Mouse (Mus musculus): ENCODE measurements around the gene Ctbp2. TPM values are rescaled to one million over a fixed set of nuclear protein-coding genes. Genes with fewer than 3 reads are reported as not detected.

Gene Ctbp2
- polyA plus RNA-seq, 1 experiment from 2014 or later = 157 TPM

- H3K9me3 ChIP-seq (ENCODE audit: control insufficient read depth, low read length) = no peaks in the 10 kb centered on the region
- 76% methylated on average over 8 of the region's 8 CpGs for WGBS
- H3K4me3 ChIP-seq (ENCODE audit: low read length) = no peak overlapping the region
- no peaks in the 10 kb centered on the region for H3K27me3 ChIP-seq (ENCODE audit: control insufficient read depth, insufficient read depth, low read length)
- peak overlapping the region; percentile 57; the same call in 1 of the 2 replicates for H3K27ac ChIP-seq (ENCODE audit: low read depth, low read length)
- no peak for ATAC-seq (ENCODE audit: low FRiP score, low TSS enrichment)
- 0 out of 2 replicates have a peak overlapping the region, but pooled peaks have one; percentile 7 for H3K9ac ChIP-seq (ENCODE audit: low read depth, low read length)
- H3K4me2 ChIP-seq (replicated peaks; ENCODE audit: low read depth, low read length) = no peak overlapping the region
- H3K36me3 ChIP-seq (ENCODE audit: control insufficient read depth, insufficient read depth, low read length) = peaks cover 5% of the 10 kb centered on the region; the same call in 1 of the 2 replicates
- H3K4me1 ChIP-seq (ENCODE audit: control insufficient read depth, insufficient read depth, low read length) = peaks cover 81% of the 10 kb centered on the region
Observed at GRCm38 (mm10) chr7:133113185-133113895, 10.8 kb downstream of the Ctbp2 start.

- Histone ChIP-seq H3K9me3 (ENCODE audit: control insufficient read depth, low read length) (no peaks in the 10 kb centered on the region), H3K4me1 (ENCODE audit: control insufficient read depth, insufficient read depth, low read length) (peaks cover 76% of the 10 kb centered on the region), H3K4me2 (replicated peaks; ENCODE audit: low read depth, low read length) (no peak overlapping the region), H3K4me3 (ENCODE audit: low read length) (no peak overlapping the region), H3K36me3 (ENCODE audit: control insufficient read depth, insufficient read depth, low read length) (peaks cover 5% of the 10 kb centered on the region; the same call in 1 of the 2 replicates), H3K27me3 (ENCODE audit: control insufficient read depth, insufficient read depth, low read length) (no peaks in the 10 kb centered on the region), H3K9ac (ENCODE audit: low read depth, low read length) (no peak overlapping the region), H3K27ac (ENCODE audit: low read depth, low read length) (peak overlapping the region; percentile 57; the same call in 1 of the 2 replicates)
- peak; percentile 35; the same call in 1 of the 2 replicates for ATAC-seq (ENCODE audit: low FRiP score, low TSS enrichment)
- 20% methylated on average over 6 of the region's 6 CpGs for WGBS
Observed at GRCm38 (mm10) chr7:133112351-133112831, 11.8 kb downstream of the Ctbp2 start.

- ATAC-seq (ENCODE audit: low FRiP score, low TSS enrichment) = no peak
- peaks cover 5% of the 10 kb centered on the region; the same call in 1 of the 2 replicates for H3K36me3 ChIP-seq (ENCODE audit: control insufficient read depth, insufficient read depth, low read length)
- no peaks in the 10 kb centered on the region for H3K9me3 ChIP-seq (ENCODE audit: control insufficient read depth, low read length)
- H3K4me3 ChIP-seq (ENCODE audit: low read length) = no peak overlapping the region
- H3K4me2 ChIP-seq (replicated peaks; ENCODE audit: low read depth, low read length) = no peak overlapping the region
- peaks cover 47% of the 10 kb centered on the region for H3K4me1 ChIP-seq (ENCODE audit: control insufficient read depth, insufficient read depth, low read length)
- H3K27me3 ChIP-seq (ENCODE audit: control insufficient read depth, insufficient read depth, low read length) = no peaks in the 10 kb centered on the region
- H3K9ac ChIP-seq (ENCODE audit: low read depth, low read length) = no peak overlapping the region
- WGBS = 95% methylated on average over 4 of the region's 4 CpGs
- H3K27ac ChIP-seq (ENCODE audit: low read depth, low read length) = no peak overlapping the region
Observed at GRCm38 (mm10) chr7:133109442-133109841, 14.7 kb downstream of the Ctbp2 start.

- Histone ChIP-seq H3K36me3 (ENCODE audit: control insufficient read depth, insufficient read depth, low read length) (peaks cover under 1% of the 10 kb centered on the region; the same call in 1 of the 2 replicates), H3K4me1 (ENCODE audit: control insufficient read depth, insufficient read depth, low read length) (peaks cover 39% of the 10 kb centered on the region), H3K9ac (ENCODE audit: low read depth, low read length) (no peak overlapping the region), H3K4me2 (replicated peaks; ENCODE audit: low read depth, low read length) (no peak overlapping the region), H3K27me3 (ENCODE audit: control insufficient read depth, insufficient read depth, low read length) (no peaks in the 10 kb centered on the region), H3K4me3 (ENCODE audit: low read length) (no peak overlapping the region), H3K9me3 (ENCODE audit: control insufficient read depth, low read length) (no peaks in the 10 kb centered on the region), H3K27ac (ENCODE audit: low read depth, low read length) (no peak overlapping the region)
- no peak for ATAC-seq (ENCODE audit: low FRiP score, low TSS enrichment)
- 82% methylated on average over 2 of the region's 2 CpGs for WGBS
Observed at GRCm38 (mm10) chr7:133108695-133109094, 15.5 kb downstream of the Ctbp2 start.

GRCm38 (mm10) chr7:133102578-133102977 is 21.6 kb downstream of the Ctbp2 start:
- Histone ChIP-seq H3K9ac (ENCODE audit: low read depth, low read length) (no peak overlapping the region), H3K36me3 (ENCODE audit: control insufficient read depth, insufficient read depth, low read length) (peaks cover 6% of the 10 kb centered on the region; the same call in 1 of the 2 replicates), H3K4me1 (ENCODE audit: control insufficient read depth, insufficient read depth, low read length) (peaks cover 25% of the 10 kb centered on the region), H3K4me2 (replicated peaks; ENCODE audit: low read depth, low read length) (no peak overlapping the region), H3K4me3 (ENCODE audit: low read length) (no peak overlapping the region), H3K27me3 (ENCODE audit: control insufficient read depth, insufficient read depth, low read length) (no peaks in the 10 kb centered on the region), H3K27ac (ENCODE audit: low read depth, low read length) (no peak overlapping the region), H3K9me3 (ENCODE audit: control insufficient read depth, low read length) (no peaks in the 10 kb centered on the region)
- WGBS = 62% methylated on average over 3 of the region's 3 CpGs
- no peak for ATAC-seq (ENCODE audit: low FRiP score, low TSS enrichment)

GRCm38 (mm10) chr7:133101070-133101469 is 23.1 kb downstream of the Ctbp2 start:
- Histone ChIP-seq H3K27me3 (ENCODE audit: control insufficient read depth, insufficient read depth, low read length) (no peaks in the 10 kb centered on the region), H3K27ac (ENCODE audit: low read depth, low read length) (no peak overlapping the region), H3K36me3 (ENCODE audit: control insufficient read depth, insufficient read depth, low read length) (peaks cover 6% of the 10 kb centered on the region; the same call in 1 of the 2 replicates), H3K9ac (ENCODE audit: low read depth, low read length) (no peak overlapping the region), H3K4me3 (ENCODE audit: low read length) (no peak overlapping the region), H3K9me3 (ENCODE audit: control insufficient read depth, low read length) (no peaks in the 10 kb centered on the region), H3K4me2 (replicated peaks; ENCODE audit: low read depth, low read length) (no peak overlapping the region), H3K4me1 (ENCODE audit: control insufficient read depth, insufficient read depth, low read length) (peaks cover 25% of the 10 kb centered on the region)
- ATAC-seq (ENCODE audit: low FRiP score, low TSS enrichment) = no peak
- 89% methylated on average over 6 of the region's 6 CpGs for WGBS

GRCm38 (mm10) chr7:133100178-133100577 is 24.0 kb downstream of the Ctbp2 start:
- H3K4me2 ChIP-seq (replicated peaks; ENCODE audit: low read depth, low read length) = no peak overlapping the region
- no peak overlapping the region for H3K9ac ChIP-seq (ENCODE audit: low read depth, low read length)
- H3K4me3 ChIP-seq (ENCODE audit: low read length) = no peak overlapping the region
- peaks cover 9% of the 10 kb centered on the region; the same call in 1 of the 2 replicates for H3K36me3 ChIP-seq (ENCODE audit: control insufficient read depth, insufficient read depth, low read length)
- WGBS = 73% methylated on average over 6 of the region's 6 CpGs
- H3K9me3 ChIP-seq (ENCODE audit: control insufficient read depth, low read length) = no peaks in the 10 kb centered on the region
- no peak for ATAC-seq (ENCODE audit: low FRiP score, low TSS enrichment)
- H3K27me3 ChIP-seq (ENCODE audit: control insufficient read depth, insufficient read depth, low read length) = no peaks in the 10 kb centered on the region
- H3K27ac ChIP-seq (ENCODE audit: low read depth, low read length) = no peak overlapping the region
- peaks cover 27% of the 10 kb centered on the region for H3K4me1 ChIP-seq (ENCODE audit: control insufficient read depth, insufficient read depth, low read length)

GRCm38 (mm10) chr7:133099266-133099665 is 24.9 kb downstream of the Ctbp2 start:
- no peak for ATAC-seq (ENCODE audit: low FRiP score, low TSS enrichment)
- H3K9me3 ChIP-seq (ENCODE audit: control insufficient read depth, low read length) = no peaks in the 10 kb centered on the region
- WGBS = 36% methylated on average over 4 of the region's 4 CpGs
- H3K36me3 ChIP-seq (ENCODE audit: control insufficient read depth, insufficient read depth, low read length) = peaks cover 9% of the 10 kb centered on the region; the same call in 1 of the 2 replicates
- H3K27me3 ChIP-seq (ENCODE audit: control insufficient read depth, insufficient read depth, low read length) = no peaks in the 10 kb centered on the region
- H3K27ac ChIP-seq (ENCODE audit: low read depth, low read length) = no peak overlapping the region; the same call in 1 of the 2 replicates
- peaks cover 27% of the 10 kb centered on the region for H3K4me1 ChIP-seq (ENCODE audit: control insufficient read depth, insufficient read depth, low read length)
- H3K4me2 ChIP-seq (replicated peaks; ENCODE audit: low read depth, low read length) = no peak overlapping the region
- H3K4me3 ChIP-seq (ENCODE audit: low read length) = no peak overlapping the region
- no peak overlapping the region for H3K9ac ChIP-seq (ENCODE audit: low read depth, low read length)

Data from kidney, embryonic 14.5 days (tissue).